Mouse (Mus musculus): ENCODE results near the gene Clcnka. TPM values are rescaled to one million over a fixed set of nuclear protein-coding genes. Genes with fewer than 3 reads are reported as not detected.

The Clcnka gene
- polyA plus RNA-seq, 1 experiment from 2014 or later, result 0.80 TPM

GRCm38 (mm10) chr4:141379674-141380073 is 18.9 kb downstream of the Clcnka start:
- DNase-seq, result no peak
- no peak for TF ChIP-seq CTCF (IDR thresholded peaks at IDR 0.05; ENCODE audit: low read depth)
- ATAC-seq (ENCODE audit: insufficient read depth), result no peak
- peaks cover 6% of the 10 kb centered on the region; the same call in 1 of the 2 replicates for H3K4me1 ChIP-seq (ENCODE audit: insufficient read depth)
- H3K4me2 ChIP-seq, result no peak overlapping the region
- no peak overlapping the region for H3K4me3 ChIP-seq (ENCODE audit: low read depth, low read length)
- H3K36me3 ChIP-seq (ENCODE audit: insufficient read depth), result no peaks in the 10 kb centered on the region
- 64% methylated on average over 8 of the region's 8 CpGs for WGBS
- H3K27ac ChIP-seq (ENCODE audit: low read depth), result no peak overlapping the region
- H3K9me3 ChIP-seq (ENCODE audit: low read depth, low read length), result no peaks in the 10 kb centered on the region
- H3K27me3 ChIP-seq (ENCODE audit: insufficient read depth, low read length), result peaks cover 22% of the 10 kb centered on the region
- H3K9ac ChIP-seq, result no peak overlapping the region

GRCm38 (mm10) chr4:141372426-141372825 is 26.1 kb downstream of the Clcnka start:
- ATAC-seq (ENCODE audit: insufficient read depth) (no peak), DNase-seq (no peak)
- H3K9me3 ChIP-seq (ENCODE audit: low read depth, low read length), result no peaks in the 10 kb centered on the region
- H3K36me3 ChIP-seq (ENCODE audit: insufficient read depth), result no peaks in the 10 kb centered on the region
- WGBS, result 90% methylated on average over 5 of the region's 5 CpGs
- no peaks in the 10 kb centered on the region for H3K4me1 ChIP-seq (ENCODE audit: insufficient read depth)
- H3K4me2 ChIP-seq, result no peak overlapping the region
- H3K27ac ChIP-seq (ENCODE audit: low read depth), result no peak overlapping the region
- H3K9ac ChIP-seq, result no peak overlapping the region
- no peak overlapping the region for H3K4me3 ChIP-seq (ENCODE audit: low read depth, low read length)
- no peak for TF ChIP-seq CTCF (IDR thresholded peaks at IDR 0.05; ENCODE audit: low read depth)
- H3K27me3 ChIP-seq (ENCODE audit: insufficient read depth, low read length), result peaks cover 21% of the 10 kb centered on the region

- H3K4me3 ChIP-seq (ENCODE audit: low read depth, low read length), result peak within 1 kb of the TSS; percentile 53
- H3K9me3 ChIP-seq (ENCODE audit: low read depth, low read length), result no peaks in the 10 kb centered on the region
- no peak for TF ChIP-seq CTCF (IDR thresholded peaks at IDR 0.05; ENCODE audit: low read depth)
- H3K4me2 ChIP-seq, result peak within 1 kb of the TSS; percentile 95
- H3K27ac ChIP-seq (ENCODE audit: low read depth), result no peak within 1 kb of the TSS
- H3K9ac ChIP-seq, result peak within 1 kb of the TSS; percentile 54
- ATAC-seq (ENCODE audit: insufficient read depth), result peak; percentile 25
- peaks cover 45% of the 10 kb centered on the region for H3K27me3 ChIP-seq (ENCODE audit: insufficient read depth, low read length)
- H3K36me3 ChIP-seq (ENCODE audit: insufficient read depth), result no peaks in the 10 kb centered on the region
- 3% methylated on average over 47 of the region's 71 CpGs for WGBS
- peak; percentile 56 for DNase-seq
- no peaks in the 10 kb centered on the region for H3K4me1 ChIP-seq (ENCODE audit: insufficient read depth)
These were observed 30.3 kb downstream of the Clcnka start, which contains the start of gene Fam131c for GRCm38 (mm10) chr4:141367997-141368791. Fam131c (plus strand) TSS chr4:141368220.

GRCm38 (mm10) chr4:141365876-141366275 is 32.6 kb downstream of the Clcnka start:
- Histone ChIP-seq H3K9ac (no peak overlapping the region), H3K27ac (ENCODE audit: low read depth) (no peak overlapping the region), H3K27me3 (ENCODE audit: insufficient read depth, low read length) (peaks cover 45% of the 10 kb centered on the region), H3K36me3 (ENCODE audit: insufficient read depth) (no peaks in the 10 kb centered on the region), H3K9me3 (ENCODE audit: low read depth, low read length) (no peaks in the 10 kb centered on the region), H3K4me3 (ENCODE audit: low read depth, low read length) (no peak overlapping the region), H3K4me1 (ENCODE audit: insufficient read depth) (no peaks in the 10 kb centered on the region), H3K4me2 (no peak overlapping the region)
- 49% methylated on average over 7 of the region's 7 CpGs for WGBS
- ATAC-seq (ENCODE audit: insufficient read depth), result no peak
- TF ChIP-seq CTCF (IDR thresholded peaks at IDR 0.05; ENCODE audit: low read depth), result no peak
- DNase-seq, result no peak

GRCm38 (mm10) chr4:141365126-141365525 is 33.4 kb downstream of the Clcnka start:
- Histone ChIP-seq H3K27me3 (ENCODE audit: insufficient read depth, low read length) (peaks cover 45% of the 10 kb centered on the region), H3K36me3 (ENCODE audit: insufficient read depth) (no peaks in the 10 kb centered on the region), H3K27ac (ENCODE audit: low read depth) (no peak overlapping the region), H3K4me3 (ENCODE audit: low read depth, low read length) (no peak overlapping the region), H3K4me2 (no peak overlapping the region), H3K9ac (no peak overlapping the region), H3K4me1 (ENCODE audit: insufficient read depth) (no peaks in the 10 kb centered on the region), H3K9me3 (ENCODE audit: low read depth, low read length) (no peaks in the 10 kb centered on the region)
- no peak for ATAC-seq (ENCODE audit: insufficient read depth)
- TF ChIP-seq CTCF (IDR thresholded peaks at IDR 0.05; ENCODE audit: low read depth), result no peak
- 55% methylated on average over 8 of the region's 8 CpGs for WGBS
- DNase-seq, result no peak

- Histone ChIP-seq H3K4me2 (no peak overlapping the region), H3K27ac (ENCODE audit: low read depth) (no peak overlapping the region), H3K4me1 (ENCODE audit: insufficient read depth) (no peaks in the 10 kb centered on the region), H3K9ac (no peak overlapping the region), H3K9me3 (ENCODE audit: low read depth, low read length) (no peaks in the 10 kb centered on the region), H3K4me3 (ENCODE audit: low read depth, low read length) (no peak overlapping the region), H3K27me3 (ENCODE audit: insufficient read depth, low read length) (peaks cover 30% of the 10 kb centered on the region), H3K36me3 (ENCODE audit: insufficient read depth) (no peaks in the 10 kb centered on the region)
- WGBS, result 24% methylated on average over 11 of the region's 11 CpGs
- peak; percentile 95 for TF ChIP-seq CTCF (IDR thresholded peaks at IDR 0.05; ENCODE audit: low read depth)
- ATAC-seq (ENCODE audit: insufficient read depth) (0 out of 2 replicates have a peak, but pooled peaks have one; percentile 15), DNase-seq (peak; percentile 97)
These were observed 35.5 kb downstream of the Clcnka start for GRCm38 (mm10) chr4:141362937-141363548.

- H3K27ac ChIP-seq (ENCODE audit: low read depth), result no peak overlapping the region
- TF ChIP-seq CTCF (IDR thresholded peaks at IDR 0.05; ENCODE audit: low read depth), result peak; percentile 64
- peaks cover 8% of the 10 kb centered on the region for H3K27me3 ChIP-seq (ENCODE audit: insufficient read depth, low read length)
- no peak overlapping the region for H3K4me3 ChIP-seq (ENCODE audit: low read depth, low read length)
- H3K4me1 ChIP-seq (ENCODE audit: insufficient read depth), result no peaks in the 10 kb centered on the region
- no peak overlapping the region for H3K9ac ChIP-seq
- no peaks in the 10 kb centered on the region for H3K36me3 ChIP-seq (ENCODE audit: insufficient read depth)
- H3K4me2 ChIP-seq, result no peak overlapping the region
- DNase-seq (peak; percentile 79), ATAC-seq (ENCODE audit: insufficient read depth) (no peak)
- no peaks in the 10 kb centered on the region for H3K9me3 ChIP-seq (ENCODE audit: low read depth, low read length)
- 34% methylated on average over 7 of the region's 7 CpGs for WGBS
These were observed 37.7 kb downstream of the Clcnka start for GRCm38 (mm10) chr4:141360846-141361245.

Measured in lung, embryonic 14.5 days (tissue).